Mouse (Mus musculus) kidney, adult 9 months (tissue): ENCODE data around the gene Relb.
"Not testable (repeated sequence)": the region's sequence is repeated elsewhere in the genome, so short reads cannot be mapped to it uniquely, and the experiment has no call there.

Source experiments
- DNase-seq: peaks from one replicate; pipeline ENCODE4 v3.0.0; 2022

Gene Relb

GRCm38 (mm10) chr7:19628536-19629360 is 490 bp downstream of the Relb start:
- DNase-seq: peak; percentile 99

- DNase-seq: no peak
Measured at GRCm38 (mm10) chr7:19628192-19628535, 1.1 kb downstream of the Relb start.

- peak; percentile 29 for DNase-seq
Measured at GRCm38 (mm10) chr7:19627721-19628120, 1.5 kb downstream of the Relb start.

GRCm38 (mm10) chr7:19623433-19623832 is 5.8 kb downstream of the Relb start:
- DNase-seq: no peak

- no peak for DNase-seq
Measured at GRCm38 (mm10) chr7:19622241-19622640, 7.0 kb downstream of the Relb start.

GRCm38 (mm10) chr7:19620811-19621210 is 8.4 kb downstream of the Relb start:
- no peak for DNase-seq

GRCm38 (mm10) chr7:19619004-19619801 is 10.0 kb downstream of the Relb start:
- DNase-seq: peak; percentile 87

- no peak for DNase-seq
Measured at GRCm38 (mm10) chr7:19615036-19615577, 14.1 kb downstream of the Relb start.

GRCm38 (mm10) chr7:19610969-19611368 is 18.3 kb downstream of the Relb start:
- no peak for DNase-seq

- DNase-seq: no peak
Measured at GRCm38 (mm10) chr7:19609641-19610332, 19.5 kb downstream of the Relb start.

- DNase-seq: no peak
Measured at GRCm38 (mm10) chr7:19607291-19607690, 21.9 kb downstream of the Relb start.

GRCm38 (mm10) chr7:19604606-19605214 is 24.5 kb downstream of the Relb start:
- DNase-seq: not testable (repeated sequence)

GRCm38 (mm10) chr7:19603849-19604605 is 25.2 kb downstream of the Relb start, which contains the start of gene Clasrp:
Gene Clasrp, minus strand, starts transcription at chr7:19604486.
- DNase-seq: peak; percentile 98

GRCm38 (mm10) chr7:19603055-19603454 is 26.2 kb downstream of the Relb start:
- DNase-seq: no peak

- DNase-seq: no peak
Measured at GRCm38 (mm10) chr7:19600562-19600961, 28.7 kb downstream of the Relb start.

- no peak for DNase-seq
Measured at GRCm38 (mm10) chr7:19593061-19593730, 36.0 kb downstream of the Relb start.

- peak; percentile 79 for DNase-seq
Measured at GRCm38 (mm10) chr7:19589917-19590316, 39.3 kb downstream of the Relb start.

- DNase-seq: peak; percentile 58
Measured at GRCm38 (mm10) chr7:19589207-19589606, 40.0 kb downstream of the Relb start.

- no peak for DNase-seq
Measured at GRCm38 (mm10) chr7:19586269-19586668, 43.0 kb downstream of the Relb start.

- no peak for DNase-seq
Measured at GRCm38 (mm10) chr7:19580634-19581033, 48.6 kb downstream of the Relb start.

- no peak for DNase-seq
Measured at GRCm38 (mm10) chr7:19579751-19580150, 49.5 kb downstream of the Relb start.
